Comparison of ENCODE assay signal across 9 mouse cellular contexts in genomic region chr3:107536810-107537503, GRCm38 (mm10). TPM values are rescaled to one million over a fixed set of nuclear protein-coding genes. Genes with fewer than 3 reads are reported as not detected.
DNase-seq lines count a peak whose midpoint lies in the region; ATAC-seq lines count a peak whose summit lies in the region.
"Had no signal": no experiment of that assay in that cellular context is flagged by ENCODE, and none has a peak within 500 bp of the region (broad histone marks: within the 10 kb centered on the region; RNA-seq: fewer than 3 reads in every experiment).

No protein-coding gene starts in this region.

- DNase-seq in MN1 (ENCODE audit: low spot score) = peak; percentile 83
- peak; percentile 96 for DNase-seq in brain, adult 2 months (ENCODE audit: low read depth, low spot score)
- peak; percentile 86 to 94 for DNase-seq in left cerebral cortex, postnatal 14 days (ENCODE audit: low spot score in 2 of 2)
- no peak for DNase-seq in thymus, postnatal 4 days
- no peak for DNase-seq in spleen, adult 18-20 months

- ATAC-seq in forebrain, embryonic 13.5 days = peak; percentile 93
- peak; percentile 79 for ATAC-seq in hindbrain, embryonic 12.5 days (ENCODE audit: low FRiP score)
- peak; percentile 86 for ATAC-seq in neural tube, embryonic 13.5 days (ENCODE audit: low read depth)

- H3K9me3 ChIP-seq in forebrain, embryonic 13.5 days (replicated peaks) = no peaks in the 10 kb centered on the region
- H3K9me3 ChIP-seq in hindbrain, embryonic 12.5 days (replicated peaks) = no peaks in the 10 kb centered on the region
- no peaks in the 10 kb centered on the region for H3K9me3 ChIP-seq in neural tube, embryonic 13.5 days

- peak overlapping the region; percentile 65 for H3K9ac ChIP-seq in forebrain, embryonic 13.5 days
- H3K9ac ChIP-seq in hindbrain, embryonic 12.5 days = peak overlapping the region; percentile 53
- peak overlapping the region; percentile 66 for H3K9ac ChIP-seq in neural tube, embryonic 13.5 days

- H3K27me3 ChIP-seq in forebrain, embryonic 13.5 days = no peaks in the 10 kb centered on the region
- peaks cover 9% of the 10 kb centered on the region; the same call in 1 of the 2 replicates for H3K27me3 ChIP-seq in hindbrain, embryonic 12.5 days
- peaks cover 39% of the 10 kb centered on the region for H3K27me3 ChIP-seq in neural tube, embryonic 13.5 days

- peak overlapping the region; percentile 22 for H3K4me3 ChIP-seq in forebrain, embryonic 13.5 days
- H3K4me3 ChIP-seq in hindbrain, embryonic 12.5 days = peak overlapping the region; percentile 19
- peak overlapping the region; percentile 24 for H3K4me3 ChIP-seq in neural tube, embryonic 13.5 days

- intact Hi-C loops in left cerebral cortex, postnatal 14 days (cut with DNase I) = no loop called here

- peak overlapping the region; percentile 57 for H3K4me2 ChIP-seq in forebrain, embryonic 13.5 days
- peak overlapping the region; percentile 50 for H3K4me2 ChIP-seq in hindbrain, embryonic 12.5 days (replicated peaks)
- peak overlapping the region; percentile 55 for H3K4me2 ChIP-seq in neural tube, embryonic 13.5 days

- H3K4me1 ChIP-seq in forebrain, embryonic 13.5 days = peaks cover 26% of the 10 kb centered on the region
- peaks cover 18% of the 10 kb centered on the region; the same call in 1 of the 2 replicates for H3K4me1 ChIP-seq in hindbrain, embryonic 12.5 days
- peaks cover 31% of the 10 kb centered on the region for H3K4me1 ChIP-seq in neural tube, embryonic 13.5 days (replicated peaks)

- under 1% methylated on average over 17 of the region's 17 CpGs for WGBS in forebrain, embryonic 13.5 days
- 5% methylated on average over 17 of the region's 17 CpGs for WGBS in hindbrain, embryonic 12.5 days
- WGBS in neural tube, embryonic 13.5 days = 3% methylated on average over 17 of the region's 17 CpGs

- H3K27ac ChIP-seq in forebrain, embryonic 13.5 days = peak overlapping the region; percentile 83
- peak overlapping the region; percentile 77 for H3K27ac ChIP-seq in hindbrain, embryonic 12.5 days
- peak overlapping the region; percentile 88 for H3K27ac ChIP-seq in neural tube, embryonic 13.5 days (replicated peaks)

- H3K36me3 ChIP-seq in forebrain, embryonic 13.5 days (ENCODE audit: poor library complexity, severe bottlenecking) = no peaks in the 10 kb centered on the region
- no peaks in the 10 kb centered on the region for H3K36me3 ChIP-seq in hindbrain, embryonic 12.5 days
- no peaks in the 10 kb centered on the region for H3K36me3 ChIP-seq in neural tube, embryonic 13.5 days

RNA-seq across cellular contexts. Expression of gene Ubl4b, which starts 17.9 kb away (rescaled TPM):
- not detected in 2 replicates for polyA plus RNA-seq in forebrain, embryonic 13.5 days (2015; fragmentation: Nextera tagmentation; extraction: Ambion mirVana)
- polyA plus RNA-seq in hindbrain, embryonic 12.5 days (2016; fragmentation: Nextera tagmentation; extraction: Ambion mirVana) = not detected in 2 replicates
- under 1 TPM in 1 of 2 experiments, not detected in 1; 0.24 TPM for total RNA-seq in left cerebral cortex, postnatal 14 days (2021)
- polyA plus RNA-seq in neural tube, embryonic 13.5 days (2015; fragmentation: Nextera tagmentation; extraction: Ambion mirVana) = not detected in 2 replicates
- polyA plus RNA-seq: liver, embryonic 16.5 days had no signal

RNA-seq across cellular contexts. Expression of gene Slc6a17, which starts 19.1 kb away (rescaled TPM):
- 9.6 and 11.2 TPM in 2 replicates for polyA plus RNA-seq in forebrain, embryonic 13.5 days (2015; fragmentation: Nextera tagmentation; extraction: Ambion mirVana)
- 5.6 and 5.7 TPM in 2 replicates for polyA plus RNA-seq in hindbrain, embryonic 12.5 days (2016; fragmentation: Nextera tagmentation; extraction: Ambion mirVana)
- total RNA-seq in left cerebral cortex, postnatal 14 days (2021) = 100 to 1,000 TPM; 365 to 381 TPM
- polyA plus RNA-seq in neural tube, embryonic 13.5 days (2015; fragmentation: Nextera tagmentation; extraction: Ambion mirVana) = 8.1 and 8.7 TPM in 2 replicates

RNA-seq across cellular contexts. Expression of gene Alx3, which starts 57.9 kb away (rescaled TPM):
- 2.3 and 2.9 TPM in 2 replicates for polyA plus RNA-seq in forebrain, embryonic 13.5 days (2015; fragmentation: Nextera tagmentation; extraction: Ambion mirVana)
- 0.40 and 0.60 TPM in 2 replicates for polyA plus RNA-seq in hindbrain, embryonic 12.5 days (2016; fragmentation: Nextera tagmentation; extraction: Ambion mirVana)
- total RNA-seq in left cerebral cortex, postnatal 14 days (2021) = 1 to 10 TPM; 1.1 to 1.9 TPM
- 0.58 TPM in 1 of 2 replicates, not detected in the other for polyA plus RNA-seq in neural tube, embryonic 13.5 days (2015; fragmentation: Nextera tagmentation; extraction: Ambion mirVana)

Comparison
In these comparisons a context has a peak if more than half of its experiments do, and no peak if none do; other contexts are left out.
1. DNase-seq: peak in MN1 (single experiment), brain, adult 2 months (single experiment) and left cerebral cortex, postnatal 14 days (2 of 2); none in thymus, postnatal 4 days (single experiment) and spleen, adult 18-20 months (0 of 2).
2. Peak in every context shown above with its lines, with median percentiles within 50 percentile points of each other: ATAC-seq, H3K27ac ChIP-seq, H3K4me2 ChIP-seq, H3K4me3 ChIP-seq and H3K9ac ChIP-seq.